Mouse (Mus musculus) liver, embryonic 13.5 days (tissue): ENCODE results near the gene Agap1. TPM values are rescaled to one million over a fixed set of nuclear protein-coding genes. Genes with fewer than 3 reads are reported as not detected.

Experiments used
- ATAC-seq: fragments of 200-750 bp; cut with Nextera tagmentation; 2 replicates; pipeline ENCODE4 v1.8.0; 2017; ENCODE audit warnings: low read depth, mild to moderate bottlenecking, moderate number of reproducible peaks, moderate library complexity
- DNase-seq: peaks from one replicate; pipeline ENCODE4 v3.0.0; 2022
- H3K27ac ChIP-seq: fragments of 300-500 bp; sonication (generic); 2 replicates; pipeline ENCODE4 v1.5.1; 2015; ENCODE audit warnings: moderate library complexity, mild to moderate bottlenecking, inconsistent platforms
- H3K27me3 ChIP-seq: fragments of 300-500 bp; sonication (generic); 2 replicates; pipeline ENCODE4 v1.6.1; 2015; ENCODE audit warnings: mild to moderate bottlenecking, inconsistent platforms
- H3K36me3 ChIP-seq: fragments of 300-500 bp; sonication (generic); 2 replicates; pipeline ENCODE4 v1.6.1; 2015; ENCODE audit warnings: mild to moderate bottlenecking, inconsistent platforms
- H3K4me1 ChIP-seq: fragments of 300-500 bp; sonication (generic); replicated peaks from 2 replicates; pipeline ENCODE4 v1.6.1; 2015; ENCODE audit warnings: inconsistent platforms
- H3K4me2 ChIP-seq: fragments of 300-500 bp; sonication (generic); 2 replicates; pipeline ENCODE4 v1.6.1; 2015; ENCODE audit warnings: inconsistent platforms, mild to moderate bottlenecking, moderate library complexity
- H3K4me3 ChIP-seq: fragments of 300-500 bp; sonication (generic); replicated peaks from 2 replicates; pipeline ENCODE4 v1.5.1; 2015; ENCODE audit warnings: mild to moderate bottlenecking, inconsistent platforms
- H3K9ac ChIP-seq: fragments of 300-500 bp; sonication (generic); 2 replicates; pipeline ENCODE4 v1.6.1; 2015; ENCODE audit warnings: mild to moderate bottlenecking, inconsistent platforms
- H3K9me3 ChIP-seq: fragments of 300-500 bp; sonication (generic); replicated peaks from 2 replicates; pipeline ENCODE4 v1.6.1; 2016; ENCODE audit warnings: inconsistent platforms
- WGBS: fragments of 180-500 bp; shearing (Covaris S2); methylation state at CpG from one replicate; pipeline ENCODE4 v1.1.7; 2015; ENCODE audit not compliant: insufficient replicate concordance; 5-methylcytosine and 5-hydroxymethylcytosine counted together
- polyA plus RNA-seq: library from polyadenylated mRNA; unstranded; fragments of >200 nt; fragmentation: Nextera tagmentation; extraction: Ambion mirVana; gene quantifications from 2 replicates; pipeline ENCODE4 v1.2.1, GENCODE M21; 2015

Gene Agap1
- polyA plus RNA-seq, 1 experiment from 2014 or later, result 1.2 TPM

DNA sequence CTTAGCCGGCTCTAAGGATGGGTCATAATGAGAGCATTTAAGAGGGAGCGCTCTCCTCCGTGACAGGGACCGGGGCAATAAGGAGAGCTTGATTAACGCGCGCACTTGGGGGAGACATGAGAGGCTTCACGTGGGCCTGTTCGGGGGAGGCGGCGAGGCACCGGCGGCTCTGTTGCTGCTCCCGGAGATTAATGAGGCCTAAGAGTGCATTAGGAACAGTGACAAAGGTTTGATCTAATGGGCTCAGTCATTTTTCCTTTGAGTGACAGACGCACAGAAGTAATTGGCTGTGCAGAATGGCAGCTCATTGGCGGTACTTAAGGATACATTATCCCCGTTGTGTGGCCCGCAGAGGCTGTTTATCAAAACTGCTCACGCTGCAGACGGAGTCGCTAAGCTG, 296.3 kb downstream of the Agap1 start:
- ATAC-seq, result no peak
- Histone ChIP-seq H3K36me3 (no peaks in the 10 kb centered on the region), H3K4me2 (no peak overlapping the region), H3K27me3 (no peaks in the 10 kb centered on the region), H3K27ac (no peak overlapping the region), H3K9me3 (no peaks in the 10 kb centered on the region), H3K9ac (no peak overlapping the region), H3K4me1 (no peaks in the 10 kb centered on the region), H3K4me3 (no peak overlapping the region)
- DNase-seq, result no peak
- 62% methylated on average over 21 of the region's 21 CpGs for WGBS

DNA sequence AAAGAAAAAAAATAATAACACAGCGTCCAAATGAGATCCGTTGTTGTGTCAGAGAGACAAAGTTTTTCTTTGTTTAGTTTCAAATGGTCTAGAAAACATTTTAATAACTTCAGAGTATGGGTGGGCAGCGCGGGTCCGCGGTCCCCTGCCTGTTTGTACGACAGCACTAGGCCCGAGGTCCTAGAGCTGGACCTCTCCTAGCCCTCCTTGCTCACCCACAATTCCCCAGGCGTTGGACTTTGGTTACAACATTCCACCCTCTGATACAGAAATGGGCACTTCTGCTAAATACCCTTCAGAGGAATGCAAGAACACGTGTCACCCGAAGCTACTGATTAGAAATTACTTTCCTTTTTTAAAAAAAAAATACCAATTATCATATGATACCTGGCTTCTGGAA, 296.7 kb downstream of the Agap1 start:
- ATAC-seq (no peak), DNase-seq (no peak)
- Histone ChIP-seq H3K4me2 (no peak overlapping the region), H3K9ac (no peak overlapping the region), H3K36me3 (no peaks in the 10 kb centered on the region), H3K27me3 (no peaks in the 10 kb centered on the region), H3K27ac (no peak overlapping the region), H3K9me3 (no peaks in the 10 kb centered on the region), H3K4me3 (no peak overlapping the region), H3K4me1 (no peaks in the 10 kb centered on the region)
- WGBS, result 75% methylated on average over 11 of the region's 11 CpGs

DNA sequence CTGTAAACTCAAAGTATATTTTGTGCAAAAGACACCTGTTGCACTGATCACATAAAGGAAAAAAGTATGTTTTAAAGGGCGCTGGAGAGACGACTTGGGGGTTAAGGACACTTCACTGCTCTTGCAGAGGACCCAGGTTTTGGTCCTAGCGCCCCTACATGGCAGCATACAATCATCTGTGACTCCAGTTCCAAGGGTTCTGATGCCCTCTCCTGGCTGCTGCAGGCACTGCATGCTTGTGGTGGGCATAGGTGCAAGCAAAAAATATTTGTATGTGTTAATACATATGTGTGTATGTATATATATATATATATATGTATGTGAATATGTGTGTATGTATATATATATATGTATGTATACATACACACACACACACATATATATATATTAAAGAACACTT, 298.1 kb downstream of the Agap1 start:
- Histone ChIP-seq H3K9me3 (no peaks in the 10 kb centered on the region), H3K4me1 (no peaks in the 10 kb centered on the region), H3K27ac (no peak overlapping the region), H3K9ac (no peak overlapping the region), H3K4me2 (no peak overlapping the region), H3K36me3 (no peaks in the 10 kb centered on the region), H3K4me3 (no peak overlapping the region), H3K27me3 (no peaks in the 10 kb centered on the region)
- DNase-seq (no peak), ATAC-seq (no peak)
- 81% methylated on average over 3 of the region's 3 CpGs for WGBS

- ATAC-seq (no peak), DNase-seq (no peak)
- Histone ChIP-seq H3K36me3 (no peaks in the 10 kb centered on the region), H3K4me3 (no peak overlapping the region), H3K4me2 (no peak overlapping the region), H3K9ac (no peak overlapping the region), H3K27me3 (no peaks in the 10 kb centered on the region), H3K9me3 (no peaks in the 10 kb centered on the region), H3K4me1 (no peaks in the 10 kb centered on the region), H3K27ac (no peak overlapping the region)
- 67% methylated on average over 12 of the region's 12 CpGs for WGBS
These were observed 300.8 kb downstream of the Agap1 start for GRCm38 (mm10) chr1:89755358-89755757.

- no peak overlapping the region for H3K27ac ChIP-seq
- 42% methylated on average over 8 of the region's 8 CpGs for WGBS
- no peaks in the 10 kb centered on the region for H3K27me3 ChIP-seq
- no peak overlapping the region for H3K9ac ChIP-seq
- H3K4me1 ChIP-seq, result no peaks in the 10 kb centered on the region
- no peak overlapping the region for H3K4me2 ChIP-seq
- no peaks in the 10 kb centered on the region for H3K36me3 ChIP-seq
- DNase-seq, result no peak
- no peak overlapping the region for H3K4me3 ChIP-seq
- no peaks in the 10 kb centered on the region for H3K9me3 ChIP-seq
- no peak for ATAC-seq
These were observed 301.8 kb downstream of the Agap1 start for GRCm38 (mm10) chr1:89756387-89756786.

GRCm38 (mm10) chr1:89757545-89757944, 302.9 kb downstream of the Agap1 start:
- no peaks in the 10 kb centered on the region for H3K9me3 ChIP-seq
- no peaks in the 10 kb centered on the region for H3K36me3 ChIP-seq
- no peak overlapping the region for H3K4me3 ChIP-seq
- H3K27me3 ChIP-seq, result no peaks in the 10 kb centered on the region
- H3K9ac ChIP-seq, result no peak overlapping the region
- no peak overlapping the region for H3K27ac ChIP-seq
- DNase-seq (no peak), ATAC-seq (no peak)
- WGBS, result 35% methylated on average over 3 of the region's 3 CpGs
- no peak overlapping the region for H3K4me2 ChIP-seq
- no peaks in the 10 kb centered on the region for H3K4me1 ChIP-seq

GRCm38 (mm10) chr1:89763912-89764311, 309.3 kb downstream of the Agap1 start:
- DNase-seq, result no peak
- H3K9me3 ChIP-seq, result no peaks in the 10 kb centered on the region
- no peaks in the 10 kb centered on the region for H3K27me3 ChIP-seq
- no peaks in the 10 kb centered on the region for H3K36me3 ChIP-seq
- no peak overlapping the region for H3K4me2 ChIP-seq
- ATAC-seq, result no peak
- WGBS, result 55% methylated on average over 3 of the region's 3 CpGs
- H3K9ac ChIP-seq, result no peak overlapping the region
- no peak overlapping the region for H3K27ac ChIP-seq
- H3K4me3 ChIP-seq, result no peak overlapping the region
- H3K4me1 ChIP-seq, result no peaks in the 10 kb centered on the region

- Histone ChIP-seq H3K27me3 (no peaks in the 10 kb centered on the region), H3K9ac (no peak overlapping the region), H3K4me1 (no peaks in the 10 kb centered on the region), H3K4me3 (no peak overlapping the region), H3K36me3 (no peaks in the 10 kb centered on the region), H3K9me3 (no peaks in the 10 kb centered on the region), H3K27ac (no peak overlapping the region), H3K4me2 (no peak overlapping the region)
- no peak for ATAC-seq
- 66% methylated on average over 8 of the region's 8 CpGs for WGBS
- no peak for DNase-seq
These were observed 312.3 kb downstream of the Agap1 start for GRCm38 (mm10) chr1:89766891-89767290.

DNA sequence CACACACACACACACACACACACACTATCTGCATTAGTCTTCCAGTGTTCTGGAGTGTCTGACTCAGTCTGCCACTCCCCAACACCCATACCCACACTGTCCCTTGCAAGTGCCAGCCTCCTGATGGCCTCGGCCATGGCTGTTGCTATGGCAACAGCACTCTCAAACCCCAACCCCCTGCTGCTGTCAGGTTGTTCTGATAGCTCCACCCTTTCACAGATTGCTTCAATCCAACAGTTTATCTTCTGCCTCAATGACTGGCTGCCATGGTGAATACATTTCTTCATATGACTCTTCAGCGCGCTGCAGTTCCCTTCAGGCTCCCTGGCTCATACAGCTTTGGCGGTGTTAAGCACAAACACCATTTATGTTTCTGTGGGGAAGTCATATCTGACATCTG, 315.0 kb downstream of the Agap1 start:
- H3K4me1 ChIP-seq, result no peaks in the 10 kb centered on the region
- no peaks in the 10 kb centered on the region for H3K9me3 ChIP-seq
- WGBS, result 82% methylated on average over 4 of the region's 4 CpGs
- no peak for DNase-seq
- no peak for ATAC-seq
- no peak overlapping the region for H3K27ac ChIP-seq
- no peak overlapping the region for H3K9ac ChIP-seq
- H3K27me3 ChIP-seq, result no peaks in the 10 kb centered on the region
- H3K36me3 ChIP-seq, result no peaks in the 10 kb centered on the region
- no peak overlapping the region for H3K4me2 ChIP-seq
- no peak overlapping the region for H3K4me3 ChIP-seq

GRCm38 (mm10) chr1:89770298-89770697, 315.7 kb downstream of the Agap1 start:
- WGBS, result 57% methylated on average over 1 of the region's 1 CpGs
- no peak overlapping the region for H3K4me2 ChIP-seq
- H3K4me1 ChIP-seq, result no peaks in the 10 kb centered on the region
- no peak for DNase-seq
- no peaks in the 10 kb centered on the region for H3K27me3 ChIP-seq
- no peak overlapping the region for H3K9ac ChIP-seq
- H3K4me3 ChIP-seq, result no peak overlapping the region
- ATAC-seq, result no peak
- H3K9me3 ChIP-seq, result no peaks in the 10 kb centered on the region
- H3K27ac ChIP-seq, result no peak overlapping the region
- H3K36me3 ChIP-seq, result no peaks in the 10 kb centered on the region

GRCm38 (mm10) chr1:89775750-89776149, 321.1 kb downstream of the Agap1 start:
- Histone ChIP-seq H3K4me2 (no peak overlapping the region), H3K9me3 (no peaks in the 10 kb centered on the region), H3K36me3 (no peaks in the 10 kb centered on the region), H3K9ac (no peak overlapping the region), H3K4me1 (no peaks in the 10 kb centered on the region), H3K4me3 (no peak overlapping the region), H3K27ac (no peak overlapping the region), H3K27me3 (no peaks in the 10 kb centered on the region)
- WGBS, result 52% methylated on average over 4 of the region's 4 CpGs
- no peak for ATAC-seq
- no peak for DNase-seq

GRCm38 (mm10) chr1:89780675-89781074, 326.1 kb downstream of the Agap1 start:
- Histone ChIP-seq H3K9ac (no peak overlapping the region), H3K9me3 (no peaks in the 10 kb centered on the region)

More at GRCm38 (mm10) chr1:89780675-89781074, 326.1 kb downstream of the Agap1 start:
- Histone ChIP-seq H3K4me1 (no peaks in the 10 kb centered on the region), H3K27ac (no peak overlapping the region), H3K4me3 (no peak overlapping the region), H3K36me3 (no peaks in the 10 kb centered on the region), H3K4me2 (no peak overlapping the region), H3K27me3 (no peaks in the 10 kb centered on the region)
- no peak for DNase-seq
- ATAC-seq, result no peak
- WGBS, result 64% methylated on average over 2 of the region's 2 CpGs
